Mouse (Mus musculus) urinary bladder, postnatal 14 days (tissue): ENCODE measurements around the gene Lpin3.

Source experiments
- DNase-seq: peaks from one replicate; pipeline ENCODE4 v3.0.0; 2021; ENCODE audit warnings: low spot score

Gene Lpin3

DNA sequence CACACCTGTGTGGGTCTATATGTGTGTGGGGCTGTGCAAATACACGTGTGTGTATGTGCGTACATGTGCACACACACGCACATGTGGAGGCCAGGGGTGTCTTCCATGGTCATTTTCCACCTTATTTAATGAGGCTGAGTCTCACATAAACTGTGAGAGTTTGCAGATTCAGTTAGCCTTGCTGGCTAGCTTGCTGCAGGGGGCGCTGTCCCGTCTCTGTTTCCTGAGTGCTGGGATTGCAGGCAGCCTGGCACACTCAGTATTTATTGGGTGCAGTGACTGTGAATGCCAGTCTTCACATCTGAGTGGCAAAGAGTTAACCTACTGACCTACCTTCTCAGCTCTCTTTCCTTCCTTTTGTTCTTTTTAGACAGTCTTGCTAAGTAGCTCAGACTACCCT, 53.4 kb downstream of the Lpin3 start:
- no peak for DNase-seq

DNA sequence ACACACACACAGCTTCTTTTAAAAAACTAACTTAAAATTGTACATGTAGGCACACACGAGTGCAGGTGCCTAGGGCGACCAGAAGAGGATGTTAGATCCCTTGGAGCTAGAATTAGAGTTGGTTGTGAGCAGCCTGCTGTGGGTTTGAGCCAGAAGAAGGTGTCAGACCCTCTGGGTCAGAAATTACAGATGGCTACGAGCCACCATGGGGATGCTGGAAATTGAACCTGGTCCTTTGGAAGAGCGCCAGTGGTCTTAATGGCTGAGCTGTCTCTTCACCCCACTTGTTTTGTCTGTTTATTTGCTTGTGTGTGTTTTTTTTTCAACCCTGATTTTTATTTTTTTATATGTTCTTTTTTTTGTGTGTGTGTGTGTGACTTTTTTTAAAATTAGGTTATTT, 54.0 kb downstream of the Lpin3 start:
- DNase-seq, result no peak

DNA sequence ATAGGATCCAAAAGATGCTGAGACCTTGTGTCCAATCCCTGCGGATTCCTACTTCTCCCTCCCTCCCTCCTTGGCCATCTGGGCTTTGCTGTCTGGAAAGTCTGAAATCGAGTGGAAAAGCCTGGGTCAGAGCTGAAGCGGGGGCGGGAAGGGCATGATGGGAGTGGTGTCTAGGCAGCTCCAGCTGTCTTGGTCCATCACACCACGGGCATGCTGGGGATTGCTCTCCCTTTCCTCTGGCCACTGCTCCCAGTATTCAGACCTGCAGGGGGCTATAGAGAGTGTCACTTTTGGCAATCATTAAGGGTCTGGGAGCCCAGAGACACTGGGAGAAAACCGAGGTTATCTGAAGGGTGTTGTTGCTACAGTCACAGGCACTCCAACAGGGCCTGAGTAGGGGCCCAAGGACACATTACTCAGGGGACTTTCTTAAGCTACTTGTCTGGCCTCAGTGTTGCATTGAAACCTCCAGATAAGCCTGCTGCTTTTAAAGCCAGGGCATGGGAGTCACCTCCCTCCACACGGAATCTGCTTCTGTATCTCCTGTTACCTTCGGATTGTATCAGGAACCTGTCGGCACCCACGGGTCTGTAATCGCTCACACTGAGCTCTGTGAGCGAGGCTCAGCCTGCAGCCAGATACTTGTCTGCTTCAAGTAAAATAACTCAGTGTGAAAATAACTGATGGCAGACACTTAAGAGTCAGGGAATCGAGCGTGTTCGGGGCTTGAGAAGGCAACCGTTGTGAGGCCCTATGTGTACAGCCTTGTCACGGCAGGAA, 60.6 kb downstream of the Lpin3 start:
- no peak for DNase-seq

DNA sequence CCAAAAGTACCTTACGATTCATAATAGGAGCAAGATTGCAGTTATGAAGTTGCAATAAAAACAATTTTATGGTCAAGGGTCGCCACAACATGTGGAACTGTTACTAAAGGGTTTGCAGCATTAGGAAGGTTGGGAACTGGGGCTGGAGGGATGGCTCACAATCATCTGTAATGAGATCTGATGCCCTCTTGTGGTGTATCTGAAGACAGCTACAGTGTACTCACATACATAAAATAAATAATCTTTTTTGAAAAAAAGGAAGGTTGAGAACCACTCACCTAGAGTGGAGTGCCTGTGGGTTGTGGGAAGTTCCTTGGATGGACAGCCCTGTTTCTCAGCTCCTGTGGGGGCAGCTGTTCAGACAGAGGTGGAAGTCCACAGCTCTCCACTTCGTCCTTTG, 62.0 kb downstream of the Lpin3 start:
- DNase-seq, result no peak

- no peak for DNase-seq
Observed at GRCm38 (mm10) chr2:160951595-160951994, 71.1 kb downstream of the Lpin3 start.

DNA sequence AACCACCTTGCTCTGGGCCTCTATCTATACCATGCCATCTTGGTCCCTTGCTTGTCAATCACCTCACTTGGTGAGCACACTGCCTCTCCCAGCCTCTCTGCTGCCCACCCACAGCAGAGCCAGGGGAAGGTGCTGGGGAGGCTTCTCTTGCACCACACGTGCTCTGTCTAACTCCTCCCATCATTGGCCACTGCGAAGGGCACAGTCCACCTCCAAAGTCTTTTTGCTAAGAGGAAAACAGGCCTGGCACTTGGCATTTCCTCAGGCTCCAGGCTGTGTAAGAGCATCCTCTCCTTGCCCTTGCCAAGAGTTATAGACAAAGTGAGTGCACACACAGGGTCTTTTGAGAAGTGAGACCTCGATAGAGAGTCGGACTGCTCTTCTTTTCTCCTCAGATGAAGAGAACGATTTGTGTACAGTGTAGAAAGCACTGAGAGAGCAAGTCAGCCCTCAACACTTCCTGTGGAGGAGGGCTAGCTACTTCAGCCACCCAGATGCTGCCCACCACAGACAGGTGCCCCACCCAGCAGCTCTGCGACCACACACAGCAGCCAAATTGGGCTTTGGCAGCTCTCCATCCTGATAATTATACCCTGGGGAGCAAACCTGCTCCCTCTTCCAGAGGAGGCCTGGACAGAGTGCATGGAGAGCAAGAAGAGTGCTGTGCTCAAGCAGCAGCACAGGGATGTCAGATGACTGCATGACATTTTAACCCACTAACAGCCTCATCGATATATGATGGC, 72.8 kb downstream of the Lpin3 start:
- DNase-seq, result no peak

- no peak for DNase-seq
Observed at GRCm38 (mm10) chr2:160954541-160954940, 74.1 kb downstream of the Lpin3 start.

DNA sequence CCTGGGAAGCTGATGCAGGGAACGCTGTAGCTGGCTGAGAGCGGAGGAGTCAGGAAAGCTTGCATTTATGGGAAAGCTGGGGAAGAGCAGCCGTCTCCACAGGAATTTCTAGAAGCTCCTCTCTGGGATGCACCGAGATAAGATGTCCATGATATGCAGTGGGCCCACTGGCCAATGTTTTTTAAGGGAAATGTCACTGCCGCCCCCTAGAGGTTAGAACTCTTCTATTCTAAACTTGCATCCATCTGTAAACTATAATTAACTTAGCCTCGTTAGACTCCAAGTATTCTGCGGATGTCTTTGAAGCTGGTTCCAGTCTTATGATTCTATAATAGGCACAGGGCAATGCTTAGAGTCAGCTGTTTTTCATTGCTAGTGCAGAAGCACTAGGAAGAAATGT, 74.9 kb downstream of the Lpin3 start:
- DNase-seq, result no peak
